ENCODE assay signal across 9 mouse cellular contexts in genomic region chr6:88342965-88343364, GRCm38 (mm10).
DNase-seq lines count a peak whose midpoint lies in the region; ATAC-seq lines count a peak whose summit lies in the region.
"Had no signal": no experiment of that assay in that cellular context is flagged by ENCODE, and none has a peak within 500 bp of the region (broad histone marks: within the 10 kb centered on the region; RNA-seq: fewer than 3 reads in every experiment).

No protein-coding gene starts in this region.

- 84% methylated on average over 3 of the region's 3 CpGs for WGBS in forebrain, embryonic 13.5 days
- WGBS in hindbrain, embryonic 15.5 days: 81% methylated on average over 3 of the region's 3 CpGs
- 82% methylated on average over 3 of the region's 3 CpGs for WGBS in neural tube, embryonic 12.5 days

- H3K4me1 ChIP-seq in forebrain, embryonic 13.5 days: peaks cover 44% of the 10 kb centered on the region
- H3K4me1 ChIP-seq in hindbrain, embryonic 15.5 days (replicated peaks): peaks cover 28% of the 10 kb centered on the region
- peaks cover 22% of the 10 kb centered on the region for H3K4me1 ChIP-seq in neural tube, embryonic 12.5 days

- H3K36me3 ChIP-seq in forebrain, embryonic 13.5 days (ENCODE audit: poor library complexity, severe bottlenecking): peaks cover 17% of the 10 kb centered on the region; the same call in 1 of the 2 replicates
- H3K36me3 ChIP-seq in hindbrain, embryonic 15.5 days: no peaks in the 10 kb centered on the region
- H3K36me3 ChIP-seq in neural tube, embryonic 12.5 days: no peaks in the 10 kb centered on the region

- DNase-seq in left cerebral cortex, postnatal 4 days: peak; percentile 22
- DNase-seq in left cerebral cortex, adult 9 months (ENCODE audit: low spot score in 2 of 2): no peak
- no peak for DNase-seq in right cerebral cortex, adult 18-20 months

- ATAC-seq in forebrain, embryonic 13.5 days: peak; percentile 50
- 0 out of 2 replicates have a peak, but pooled peaks have one; percentile 12 for ATAC-seq in hindbrain, embryonic 15.5 days (ENCODE audit: low FRiP score, low read depth)
- ATAC-seq in neural tube, embryonic 12.5 days (ENCODE audit: low FRiP score, low read depth): peak; percentile 66; the same call in 1 of the 2 replicates
- ATAC-seq in monocyte, adult 5-6 weeks (replicated peaks; ENCODE audit: insufficient number of reproducible peaks, low FRiP score, low TSS enrichment, poor library complexity, severe bottlenecking): no peak

- no peaks in the 10 kb centered on the region for H3K27me3 ChIP-seq in forebrain, embryonic 13.5 days
- no peaks in the 10 kb centered on the region for H3K27me3 ChIP-seq in hindbrain, embryonic 15.5 days
- no peaks in the 10 kb centered on the region for H3K27me3 ChIP-seq in neural tube, embryonic 12.5 days (replicated peaks)

- intact Hi-C loops in left cerebral cortex, postnatal 4 days (cut with DNase I): no loop called here

- H3K9me3 ChIP-seq in forebrain, embryonic 13.5 days (replicated peaks): no peaks in the 10 kb centered on the region
- H3K9me3 ChIP-seq in hindbrain, embryonic 15.5 days: no peaks in the 10 kb centered on the region
- H3K9me3 ChIP-seq in neural tube, embryonic 12.5 days: no peaks in the 10 kb centered on the region
- H3K9me3 ChIP-seq: G1E had no signal

- H3K4me3 ChIP-seq in forebrain, embryonic 13.5 days: no peak overlapping the region
- no peak overlapping the region for H3K4me3 ChIP-seq in hindbrain, embryonic 15.5 days
- H3K4me3 ChIP-seq in neural tube, embryonic 12.5 days: no peak overlapping the region
- H3K4me3 ChIP-seq: erythroblast, embryonic 14.5 days had no signal

- 0 out of 2 replicates have a peak overlapping the region, but pooled peaks have one; percentile 45 for H3K4me2 ChIP-seq in forebrain, embryonic 13.5 days
- H3K4me2 ChIP-seq in hindbrain, embryonic 15.5 days: no peak overlapping the region
- H3K4me2 ChIP-seq in neural tube, embryonic 12.5 days (replicated peaks): no peak overlapping the region

- H3K9ac ChIP-seq in forebrain, embryonic 13.5 days: peak overlapping the region; percentile 43; the same call in 1 of the 2 replicates
- H3K9ac ChIP-seq in hindbrain, embryonic 15.5 days: no peak overlapping the region
- H3K9ac ChIP-seq in neural tube, embryonic 12.5 days: no peak overlapping the region

- H3K27ac ChIP-seq in forebrain, embryonic 13.5 days: peak overlapping the region; percentile 81
- 0 out of 2 replicates have a peak overlapping the region, but pooled peaks have one; percentile 41 for H3K27ac ChIP-seq in hindbrain, embryonic 15.5 days (replicated peaks)
- H3K27ac ChIP-seq in neural tube, embryonic 12.5 days: peak overlapping the region; percentile 9; the same call in 1 of the 2 replicates

Comparison
In these comparisons a context has a peak if more than half of its experiments do, and no peak if none do; other contexts are left out.
1. H3K27ac ChIP-seq: peak in every context shown above with its lines; median percentile 81 in forebrain, embryonic 13.5 days; 41 in hindbrain, embryonic 15.5 days; 9 in neural tube, embryonic 12.5 days.